Mouse (Mus musculus) intestine, embryonic 15.5 days (tissue): ENCODE results near the gene Zfp994. TPM values are rescaled to one million over a fixed set of nuclear protein-coding genes. Genes with fewer than 3 reads are reported as not detected.
"Not testable (repeated sequence)": the region's sequence is repeated elsewhere in the genome, so short reads cannot be mapped to it uniquely, and the experiment has no call there.

ENCODE experiments used
- ATAC-seq: fragments of 200-750 bp; cut with Nextera tagmentation; 2 replicates; pipeline ENCODE4 v1.8.0; 2017; ENCODE audit warnings: moderate TSS enrichment, moderate library complexity
- H3K27ac ChIP-seq: fragments of 300-500 bp; sonication (generic); 2 replicates; pipeline ENCODE4 v1.5.1; 2015; ENCODE audit warnings: mild to moderate bottlenecking, inconsistent platforms
- H3K27me3 ChIP-seq: fragments of 300-500 bp; sonication (generic); replicated peaks from 2 replicates; pipeline ENCODE4 v1.6.1; 2015; ENCODE audit warnings: inconsistent platforms
- H3K36me3 ChIP-seq: fragments of 300-500 bp; sonication (generic); 2 replicates; pipeline ENCODE4 v1.6.1; 2015; ENCODE audit warnings: inconsistent platforms
- H3K4me1 ChIP-seq: fragments of 300-500 bp; sonication (generic); replicated peaks from 2 replicates; pipeline ENCODE4 v1.6.1; 2015; ENCODE audit warnings: inconsistent platforms
- H3K4me2 ChIP-seq: fragments of 300-500 bp; sonication (generic); replicated peaks from 2 replicates; pipeline ENCODE4 v1.6.1; 2015; ENCODE audit warnings: mild to moderate bottlenecking, inconsistent platforms
- H3K4me3 ChIP-seq: fragments of 300-500 bp; sonication (generic); replicated peaks from 2 replicates; pipeline ENCODE4 v1.5.1; 2015; ENCODE audit warnings: inconsistent platforms
- H3K9ac ChIP-seq: fragments of 300-500 bp; sonication (generic); 2 replicates; pipeline ENCODE4 v1.6.1; 2015; ENCODE audit warnings: inconsistent platforms
- H3K9me3 ChIP-seq: fragments of 300-500 bp; sonication (generic); 2 replicates; pipeline ENCODE4 v1.6.1; 2016; ENCODE audit warnings: inconsistent platforms
- WGBS: fragments of 180-500 bp; shearing (Covaris S2); methylation state at CpG from one replicate; pipeline ENCODE4 v1.1.7; 2015; 5-methylcytosine and 5-hydroxymethylcytosine counted together
- polyA plus RNA-seq: library from polyadenylated mRNA; unstranded; fragments of >200 nt; fragmentation: Nextera tagmentation; extraction: Ambion mirVana; gene quantifications from 2 replicates; pipeline ENCODE4 v1.2.1, GENCODE M21; 2015

Gene Zfp994
- 3.0 and 3.6 TPM in 2 replicates for polyA plus RNA-seq

GRCm38 (mm10) chr17:22225422-22226012 lies at the start of gene Zfp994:
Gene Zfp994, minus strand, starts transcription at chr17:22225616.
- Histone ChIP-seq H3K27ac (peak within 1 kb of the TSS; percentile 80), H3K4me3 (peak within 1 kb of the TSS; percentile 68), H3K9ac (peak within 1 kb of the TSS; percentile 63), H3K4me2 (peak within 1 kb of the TSS; percentile 64)
- H3K27me3 ChIP-seq, H3K9me3 ChIP-seq, H3K36me3 ChIP-seq, H3K4me1 ChIP-seq: not testable (repeated sequence)
- under 1% methylated on average over 23 of the region's 23 CpGs for WGBS
- peak; percentile 100 for ATAC-seq

GRCm38 (mm10) chr17:22230701-22231100 lies 5.3 kb upstream of the Zfp994 start:
- H3K27ac ChIP-seq, H3K9ac ChIP-seq, H3K4me2 ChIP-seq, ATAC-seq, H3K4me3 ChIP-seq, H3K36me3 ChIP-seq, H3K27me3 ChIP-seq, H3K9me3 ChIP-seq, H3K4me1 ChIP-seq: not testable (repeated sequence)
- WGBS: 67% methylated on average over 19 of the region's 19 CpGs

- not testable (repeated sequence) for H3K27ac ChIP-seq, H3K36me3 ChIP-seq, H3K27me3 ChIP-seq, H3K4me1 ChIP-seq, H3K9me3 ChIP-seq
- Histone ChIP-seq H3K9ac (peak overlapping the region; percentile 63; the same call in 1 of the 2 replicates), H3K4me2 (peak overlapping the region; percentile 54), H3K4me3 (peak overlapping the region; percentile 68)
- 3% methylated on average over 3 of the region's 3 CpGs for WGBS
- ATAC-seq: peak; percentile 80
Observed at GRCm38 (mm10) chr17:22225015-22225414, 401 bp downstream of the Zfp994 start.

GRCm38 (mm10) chr17:22165722-22166294 lies 59.6 kb downstream of the Zfp994 start, which contains the start of gene Zfp947:
Gene Zfp947, minus strand, starts transcription at chr17:22166190.
- Histone ChIP-seq H3K27ac (peak within 1 kb of the TSS; percentile 87), H3K4me3 (peak within 1 kb of the TSS; percentile 54), H3K9ac (peak within 1 kb of the TSS; percentile 60), H3K4me2 (peak within 1 kb of the TSS; percentile 62)
- H3K27me3 ChIP-seq, H3K9me3 ChIP-seq, H3K4me1 ChIP-seq, H3K36me3 ChIP-seq: not testable (repeated sequence)
- peak; percentile 97 for ATAC-seq
- WGBS: 0% methylated on average over 16 of the region's 16 CpGs

- not testable (repeated sequence) for H3K36me3 ChIP-seq, H3K4me1 ChIP-seq, H3K27me3 ChIP-seq, H3K9me3 ChIP-seq
- WGBS: 3% methylated on average over 3 of the region's 3 CpGs
- Histone ChIP-seq H3K4me3 (peak overlapping the region; percentile 54), H3K4me2 (peak overlapping the region; percentile 62), H3K9ac (peak overlapping the region; percentile 60), H3K27ac (peak overlapping the region; percentile 87)
- peak; percentile 78 for ATAC-seq
Observed at GRCm38 (mm10) chr17:22165304-22165703, 60.1 kb downstream of the Zfp994 start.

GRCm38 (mm10) chr17:22153951-22154350 lies 71.5 kb downstream of the Zfp994 start:
- H3K9me3 ChIP-seq, H3K4me1 ChIP-seq, ATAC-seq, H3K27me3 ChIP-seq, H3K27ac ChIP-seq, H3K36me3 ChIP-seq, H3K4me2 ChIP-seq, H3K4me3 ChIP-seq, H3K9ac ChIP-seq: not testable (repeated sequence)
- 59% methylated on average over 4 of the region's 4 CpGs for WGBS

Other genes with a start within 250 kb of the Zfp994 start
- gene Zfp947, start 59.4 kb downstream of the Zfp994 start, polyA plus RNA-seq: 2.9 TPM in 2 replicates
- gene CT030661.1, start 89.2 kb upstream of the Zfp994 start, polyA plus RNA-seq: 10.6 and 11.4 TPM in 2 replicates
- gene Zfp944, start 135.8 kb upstream of the Zfp994 start, polyA plus RNA-seq: 10.7 and 11.9 TPM in 2 replicates
- gene Zfp758, start 135.8 kb upstream of the Zfp994 start, polyA plus RNA-seq: 7.8 and 9.0 TPM in 2 replicates
- 15.1 and 16.2 TPM in 2 replicates for gene Zfp946, start 198.6 kb upstream of the Zfp994 start, polyA plus RNA-seq